Mouse (Mus musculus): ENCODE results near the gene Elk3.

The Elk3 gene

DNA sequence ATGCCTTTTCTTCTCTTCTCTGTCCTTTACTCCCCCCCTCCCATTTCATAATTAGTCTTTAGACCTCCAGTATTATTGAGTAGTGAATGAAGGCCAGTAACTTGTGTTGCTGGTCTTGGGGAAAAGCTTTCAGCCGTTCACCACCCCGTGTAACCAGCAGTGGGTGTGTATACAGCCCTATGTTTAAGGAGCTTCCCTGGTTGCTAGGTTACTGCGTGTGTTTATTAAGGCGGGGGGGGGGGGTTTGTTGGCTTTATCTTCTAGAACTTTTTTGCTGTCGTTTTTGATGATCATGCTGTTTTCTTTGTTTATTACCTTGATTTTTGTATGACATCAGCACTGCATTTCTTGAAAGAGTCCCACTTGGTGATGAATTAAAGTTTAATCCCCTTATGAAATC is 68.1 kb downstream of the Elk3 start:
- DNase-seq (ENCODE audit: low read depth, low spot score), result no peak

DNA sequence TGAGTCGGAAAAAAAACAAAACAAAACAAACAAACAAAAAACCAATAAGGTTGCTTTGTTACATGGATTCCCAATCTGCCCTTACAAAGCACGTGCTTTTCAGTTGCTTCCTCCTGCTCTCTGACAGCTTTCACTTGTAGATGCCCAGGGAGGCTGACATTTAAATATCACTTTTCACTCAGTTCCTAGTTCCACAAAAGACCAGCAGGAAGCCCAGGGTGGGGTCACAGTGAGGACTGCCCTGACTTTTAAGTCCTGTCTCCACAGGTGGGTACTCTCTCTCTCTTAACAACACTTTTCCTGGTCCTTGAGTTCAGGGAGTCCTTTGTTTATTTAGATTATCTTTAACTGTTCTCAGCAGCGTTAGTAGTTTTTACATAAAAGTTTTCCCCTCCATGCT is 68.7 kb downstream of the Elk3 start:
- DNase-seq (ENCODE audit: low read depth, low spot score), result peak; percentile 75

DNA sequence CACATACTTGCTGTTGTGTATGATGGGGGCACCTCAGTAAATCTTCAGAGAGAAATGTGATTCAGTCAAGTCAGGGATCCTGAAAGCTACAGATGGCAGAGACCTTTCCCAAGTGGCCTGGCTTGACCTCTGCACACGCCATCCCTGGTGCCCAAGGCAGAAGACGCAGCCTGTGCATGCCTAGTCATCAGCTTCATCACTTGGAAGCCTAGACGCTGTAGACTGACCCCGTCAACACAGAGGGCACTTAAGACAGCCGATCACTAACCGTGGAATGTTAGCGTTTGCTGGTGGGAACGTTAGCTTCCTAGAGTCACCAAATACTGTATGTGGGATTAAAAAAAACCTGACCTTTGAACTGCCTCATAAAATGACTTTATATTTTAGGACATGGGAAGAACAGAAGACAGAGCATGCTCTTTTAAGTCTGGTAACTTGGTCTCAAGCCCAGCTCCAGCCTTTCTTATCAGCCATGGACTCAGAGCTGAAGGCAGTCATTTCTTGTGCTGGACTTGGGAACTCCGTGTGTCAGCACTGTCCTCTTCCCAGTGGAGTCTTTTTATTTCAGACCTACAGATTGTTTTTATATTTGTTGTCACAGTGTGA is 71.6 kb downstream of the Elk3 start:
- DNase-seq (ENCODE audit: low read depth, low spot score), result no peak

GRCm38 (mm10) chr10:93234692-93235091 is 76.2 kb downstream of the Elk3 start:
- no peak for DNase-seq (ENCODE audit: low read depth, low spot score)

DNA sequence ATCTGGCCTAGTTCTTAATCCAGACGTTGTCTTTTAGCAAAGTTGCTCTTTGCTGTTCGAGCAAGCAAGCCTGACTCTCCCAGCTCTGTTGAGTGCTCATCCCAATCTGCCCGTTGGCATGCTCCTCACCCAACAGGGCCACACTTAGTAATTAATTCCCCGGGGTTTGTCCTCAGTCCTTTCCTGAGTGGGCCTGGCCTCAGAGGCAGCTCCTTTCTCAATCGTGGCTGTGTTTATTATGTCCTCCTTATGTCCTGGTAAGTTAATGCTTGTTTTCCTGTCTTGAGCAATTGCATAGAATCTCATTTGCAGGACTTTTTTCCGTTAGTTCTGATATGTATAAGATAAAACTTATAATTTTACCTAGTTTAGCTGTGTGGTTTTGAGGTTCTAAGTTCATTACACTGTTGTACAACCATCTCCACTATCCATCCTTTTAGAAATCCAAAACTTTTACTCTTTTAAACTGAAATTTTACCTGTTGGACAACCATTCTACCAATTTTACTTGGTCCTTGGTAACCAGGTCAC is 77.2 kb downstream of the Elk3 start:
- no peak for DNase-seq (ENCODE audit: low read depth, low spot score)

- DNase-seq (ENCODE audit: low read depth, low spot score), result no peak
These were observed 79.0 kb downstream of the Elk3 start for GRCm38 (mm10) chr10:93231893-93232292.

DNA sequence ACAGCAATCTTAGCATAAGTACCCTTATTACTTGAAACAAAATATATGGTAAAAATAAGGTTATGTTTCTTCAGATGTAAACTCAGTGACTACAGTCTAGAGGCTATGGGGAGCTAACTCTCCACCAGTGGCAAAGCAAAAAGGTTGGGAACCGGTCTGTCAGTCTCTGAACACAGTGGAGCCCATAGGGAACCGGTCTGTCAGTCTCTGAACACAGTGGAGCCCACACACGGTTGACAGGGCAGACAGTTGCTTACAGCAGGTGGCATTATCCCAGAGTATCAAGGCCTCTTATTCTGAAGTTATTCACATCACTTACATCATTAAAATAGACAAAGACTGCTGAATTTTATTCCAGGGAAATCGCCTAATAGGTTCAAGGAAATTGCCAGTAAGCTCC is 79.4 kb downstream of the Elk3 start:
- no peak for DNase-seq (ENCODE audit: low read depth, low spot score)

- DNase-seq (ENCODE audit: low read depth, low spot score), result no peak
These were observed 82.4 kb downstream of the Elk3 start for GRCm38 (mm10) chr10:93228401-93229007.

DNA sequence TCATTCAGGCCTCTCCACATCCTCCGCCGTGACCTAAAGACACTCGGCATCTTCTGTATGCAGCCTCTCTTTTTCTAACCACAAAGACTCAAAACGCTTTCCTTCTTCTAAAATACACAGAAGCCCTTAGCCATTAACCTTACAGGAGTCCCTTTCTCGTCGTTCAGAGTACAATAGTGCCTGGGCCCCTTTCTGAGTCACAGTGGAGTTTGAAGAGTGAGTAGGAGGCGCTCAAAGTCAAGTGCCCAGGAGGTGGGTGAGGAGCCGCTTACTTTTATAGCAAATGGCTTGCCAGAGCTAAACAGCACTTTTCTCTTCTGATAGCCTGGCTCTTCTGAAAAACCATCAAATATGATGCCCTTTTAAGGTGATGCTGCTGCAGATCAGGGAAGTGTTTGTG is 83.0 kb downstream of the Elk3 start:
- DNase-seq (ENCODE audit: low read depth, low spot score), result no peak

DNA sequence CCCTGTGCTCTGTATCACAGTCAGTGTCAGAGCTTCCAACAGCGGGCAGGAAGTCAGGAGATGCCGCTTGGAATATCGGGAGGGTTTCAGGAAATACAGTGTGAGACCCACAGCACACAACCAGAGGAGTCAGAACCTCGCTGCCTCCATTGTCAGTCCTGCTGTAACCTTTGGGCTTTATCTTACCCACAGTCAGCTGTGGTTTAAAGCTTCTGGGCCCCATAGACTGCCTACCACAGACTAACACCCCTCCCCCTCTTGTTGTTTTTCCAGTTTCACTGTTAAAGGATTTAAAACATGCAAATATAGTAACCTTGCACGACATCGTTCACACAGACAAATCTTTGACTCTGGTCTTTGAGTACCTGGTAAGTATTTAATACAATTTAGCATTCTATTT is 85.2 kb downstream of the Elk3 start:
- no peak for DNase-seq (ENCODE audit: low read depth, low spot score)

DNA sequence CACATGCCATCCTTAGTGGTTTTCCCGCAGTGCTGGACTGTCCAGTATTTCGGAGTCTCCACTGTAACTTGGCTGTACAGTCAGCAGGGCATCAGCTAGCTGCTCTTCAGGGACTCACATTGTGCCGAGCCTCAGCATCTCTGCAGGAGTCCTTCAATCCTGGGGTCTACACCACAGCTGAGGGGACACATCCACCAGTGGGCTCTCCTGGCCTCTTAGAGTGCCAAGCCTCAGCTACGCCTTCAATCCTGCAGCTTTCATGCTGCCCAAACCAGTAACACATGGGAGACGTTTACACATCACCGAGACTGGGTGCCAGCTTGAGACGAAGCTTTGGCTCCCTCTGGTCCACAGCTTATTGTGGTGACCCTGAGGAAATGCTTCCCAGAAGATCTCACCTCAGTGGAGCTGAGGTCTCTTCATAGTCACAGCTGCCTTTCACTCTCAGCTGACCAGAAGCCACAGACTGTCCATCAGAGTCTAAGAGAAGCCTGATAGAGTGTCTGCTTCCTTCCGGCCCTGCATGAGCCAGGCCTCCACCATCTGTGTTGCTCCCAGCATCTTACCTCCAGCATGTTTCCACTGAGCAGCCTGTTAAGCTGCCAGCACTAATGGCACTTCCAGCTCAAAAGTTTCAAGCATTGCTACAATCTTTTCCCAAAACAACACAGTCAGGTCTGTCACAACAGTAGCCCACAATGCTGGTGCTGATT is 95.7 kb downstream of the Elk3 start:
- no peak for DNase-seq (ENCODE audit: low read depth, low spot score)

DNA sequence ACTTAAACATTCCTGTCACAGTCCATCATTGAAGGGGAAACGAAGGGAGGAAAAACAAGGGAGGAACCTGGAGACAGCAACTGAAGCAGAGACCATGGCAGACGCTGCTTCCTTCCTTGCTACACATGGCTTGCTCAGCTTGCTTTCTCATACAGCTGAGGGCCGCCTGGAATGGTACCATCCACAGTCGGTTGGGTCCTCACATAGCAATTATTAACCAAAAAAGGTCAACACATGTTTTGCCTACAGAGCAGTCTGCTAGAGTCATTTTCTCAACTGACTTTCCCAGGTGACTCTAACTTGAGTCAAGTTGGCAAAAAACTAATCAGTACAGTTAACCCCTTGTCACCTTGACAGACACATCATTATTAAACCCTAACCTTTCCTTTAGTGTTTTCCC is 96.7 kb downstream of the Elk3 start:
- no peak for DNase-seq (ENCODE audit: low read depth, low spot score)

DNA sequence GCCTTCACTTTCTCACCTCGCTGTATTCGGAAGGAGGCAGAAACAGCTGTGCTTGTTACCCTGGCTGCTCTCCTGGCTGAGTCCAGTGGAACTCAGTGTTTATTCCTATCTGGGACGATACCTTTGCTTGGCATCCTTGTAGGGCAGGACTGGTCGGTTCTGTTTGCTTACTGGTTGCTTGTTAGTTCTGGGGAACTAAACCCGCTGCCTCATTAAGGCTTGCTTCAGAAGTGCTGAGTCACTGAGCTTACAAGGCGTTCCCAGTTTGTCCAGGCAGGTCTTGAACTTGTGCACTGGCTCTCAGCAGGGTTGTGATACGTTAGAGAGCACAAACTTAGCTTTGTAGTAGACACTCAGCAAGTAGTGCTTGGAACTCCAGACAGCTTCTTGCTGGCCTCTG is 97.6 kb downstream of the Elk3 start:
- peak; percentile 28 for DNase-seq (ENCODE audit: low read depth, low spot score)

DNA sequence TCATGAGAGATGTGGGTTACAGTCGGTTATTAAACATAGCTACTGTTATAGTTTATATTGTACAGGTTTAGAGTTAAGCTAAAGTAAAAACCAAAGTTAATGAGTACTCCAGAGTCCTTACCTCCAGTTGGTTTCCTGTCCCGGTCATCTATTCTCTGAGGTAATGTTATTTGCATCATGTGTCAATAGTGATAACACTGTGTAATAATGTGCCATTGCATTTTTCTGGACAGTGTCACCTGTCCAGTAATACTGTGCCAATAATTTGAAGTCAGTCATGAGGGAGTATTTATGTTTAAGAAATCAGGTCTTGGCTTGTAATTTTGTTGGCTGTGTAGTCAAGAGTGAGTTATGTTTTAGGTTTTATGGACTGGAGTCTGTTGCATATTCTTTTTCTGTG is 98.2 kb downstream of the Elk3 start:
- no peak for DNase-seq (ENCODE audit: low read depth, low spot score)

- DNase-seq (ENCODE audit: low read depth, low spot score), result no peak
These were observed 103.8 kb downstream of the Elk3 start for GRCm38 (mm10) chr10:93207176-93207575.

DNA sequence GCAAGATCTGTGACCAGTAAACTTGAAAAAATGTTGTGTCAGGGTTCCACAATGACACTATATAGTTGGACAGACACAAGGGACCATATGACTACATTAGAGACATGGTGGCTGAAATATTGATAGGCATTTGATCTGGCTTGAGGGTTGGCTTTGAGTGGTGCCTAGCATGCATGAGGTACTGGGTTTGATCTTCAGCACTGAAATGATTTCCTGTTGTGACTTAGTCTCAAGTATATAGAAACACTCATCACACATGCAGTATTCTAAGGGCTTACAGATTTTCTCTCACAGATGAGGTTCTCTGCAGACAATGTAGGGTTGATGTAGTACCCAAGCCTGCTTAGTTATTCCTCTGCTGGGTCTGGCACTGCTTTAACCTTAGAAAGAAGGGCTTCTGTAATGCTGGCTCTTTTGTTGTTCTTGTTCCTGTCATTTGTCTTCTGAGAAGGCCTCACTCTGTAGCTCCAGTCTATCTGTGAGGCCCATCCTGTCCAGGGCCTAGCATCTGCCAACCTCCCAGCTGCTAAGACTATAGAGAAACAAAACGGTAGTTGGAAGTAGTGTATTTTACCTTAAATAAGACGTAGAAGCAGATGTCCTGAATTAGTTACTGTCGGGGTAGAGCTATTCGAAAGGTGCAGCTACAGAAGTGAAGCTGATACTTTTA is 105.5 kb downstream of the Elk3 start:
- DNase-seq (ENCODE audit: low read depth, low spot score), result no peak

GRCm38 (mm10) chr10:93201846-93202458 is 109.0 kb downstream of the Elk3 start:
- DNase-seq (ENCODE audit: low read depth, low spot score), result no peak

DNA sequence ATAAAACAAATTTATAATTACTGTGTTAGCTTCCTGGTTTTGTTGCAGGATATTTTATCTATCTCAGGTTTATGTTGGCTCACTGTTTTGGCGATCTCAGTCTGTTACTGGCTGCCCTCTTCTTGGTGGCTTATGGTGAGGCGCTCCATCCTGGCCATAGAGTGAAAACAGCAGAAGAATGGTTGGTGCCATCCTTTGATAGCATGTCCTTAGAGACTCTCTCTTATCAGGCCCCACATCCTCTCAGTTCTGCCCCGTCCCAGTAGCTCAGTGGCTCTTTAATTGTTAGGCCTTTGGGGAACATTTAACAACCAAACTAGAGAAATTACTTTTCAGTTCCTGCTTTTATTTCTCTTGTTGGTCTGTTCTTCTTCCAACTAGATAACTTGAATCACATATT is 112.0 kb downstream of the Elk3 start:
- no peak for DNase-seq (ENCODE audit: low read depth, low spot score)
